Mouse (Mus musculus) fat pad, adult 2 months (tissue): Measurements from ENCODE around the gene Pla2g2c.

Source experiments
- DNase-seq: peaks from one replicate; pipeline ENCODE4 v3.0.0-alpha.2; 2011; ENCODE audit warnings: low read depth, low spot score; ENCODE audit errors: extremely low read depth

Pla2g2c gene

DNA sequence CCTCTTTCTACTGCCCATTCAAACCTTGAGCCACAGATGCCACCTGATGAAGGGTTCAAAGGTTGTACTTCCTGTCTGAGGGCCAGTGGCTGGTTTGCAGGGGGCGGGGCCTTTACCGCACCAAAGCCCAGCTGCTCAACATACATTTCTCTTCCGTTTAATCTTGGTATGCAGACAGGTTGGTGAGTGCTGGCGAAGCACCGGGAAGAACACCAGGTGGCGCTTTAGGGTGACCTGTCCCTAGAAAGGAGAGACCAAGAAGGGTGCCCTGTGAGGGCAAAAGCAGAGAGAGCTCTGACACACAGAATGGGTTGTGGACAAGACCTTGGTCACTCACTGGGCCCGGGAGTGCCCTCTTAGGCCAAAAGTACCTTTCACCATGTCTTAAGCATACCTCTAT lies 16.0 kb upstream of the Pla2g2c start:
- no peak for DNase-seq

- no peak for DNase-seq
Observed at GRCm38 (mm10) chr4:138709246-138709645, 15.3 kb upstream of the Pla2g2c start.

DNA sequence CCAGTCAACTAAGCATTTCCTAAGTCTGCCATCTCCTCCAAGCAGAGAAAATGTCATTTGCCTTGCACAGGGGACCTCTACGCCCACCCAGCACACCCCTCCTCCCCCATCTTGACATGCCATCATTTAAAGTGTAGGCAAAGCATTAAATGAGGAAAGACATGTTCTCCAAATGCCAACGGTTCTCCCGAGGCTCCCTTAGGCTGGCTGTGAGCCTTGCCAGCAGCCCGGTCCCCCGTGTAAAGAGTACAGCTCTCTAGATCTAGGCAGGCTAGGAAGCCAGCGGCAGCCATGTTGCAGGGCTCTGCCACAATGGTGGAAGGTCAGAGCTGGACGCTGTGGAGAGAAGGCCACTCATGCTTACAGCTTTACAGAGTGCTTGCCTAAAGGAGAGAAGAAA lies 14.6 kb upstream of the Pla2g2c start:
- no peak for DNase-seq

GRCm38 (mm10) chr4:138710633-138711032 lies 14.0 kb upstream of the Pla2g2c start:
- DNase-seq, result no peak

DNA sequence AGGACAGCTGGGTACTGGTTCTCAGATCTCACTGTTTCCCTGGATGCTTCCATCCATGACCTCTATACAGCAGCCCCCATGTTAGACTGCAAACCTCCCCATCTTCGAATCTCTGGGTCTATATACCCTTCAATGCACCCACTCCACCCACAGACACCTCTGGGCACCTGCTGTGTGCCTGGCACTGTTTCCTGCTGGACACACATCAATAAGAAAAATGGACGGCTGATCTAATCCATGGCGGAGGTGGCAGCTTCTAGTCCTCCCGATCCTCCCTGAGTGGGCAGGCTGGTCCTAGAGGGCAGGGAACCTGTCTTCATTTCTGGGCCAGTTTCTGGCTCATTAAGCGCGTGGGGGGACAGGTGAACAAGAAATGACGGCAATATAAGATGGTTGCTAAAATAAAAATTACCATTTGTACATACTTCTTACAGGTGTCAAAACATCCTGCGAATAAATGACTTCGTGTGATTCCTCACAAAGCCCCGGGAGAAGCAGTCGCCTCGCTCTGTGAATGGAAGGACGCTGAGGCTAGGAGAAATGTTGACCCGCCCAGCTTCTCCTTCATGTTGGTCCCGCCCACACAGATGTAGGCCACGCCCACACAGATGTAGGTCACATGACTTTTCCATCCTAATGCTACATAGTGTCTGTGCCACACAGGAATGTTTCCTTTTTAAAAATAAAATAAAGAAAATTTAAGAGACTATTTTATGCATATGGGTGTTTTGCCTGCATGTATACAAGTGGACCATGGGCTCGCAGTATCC lies 13.4 kb upstream of the Pla2g2c start:
- DNase-seq, result no peak

GRCm38 (mm10) chr4:138712096-138712495 lies 12.5 kb upstream of the Pla2g2c start:
- DNase-seq, result no peak

- DNase-seq, result no peak
Observed at GRCm38 (mm10) chr4:138712621-138713020, 12.0 kb upstream of the Pla2g2c start.

GRCm38 (mm10) chr4:138714186-138714585 lies 10.4 kb upstream of the Pla2g2c start:
- no peak for DNase-seq

DNA sequence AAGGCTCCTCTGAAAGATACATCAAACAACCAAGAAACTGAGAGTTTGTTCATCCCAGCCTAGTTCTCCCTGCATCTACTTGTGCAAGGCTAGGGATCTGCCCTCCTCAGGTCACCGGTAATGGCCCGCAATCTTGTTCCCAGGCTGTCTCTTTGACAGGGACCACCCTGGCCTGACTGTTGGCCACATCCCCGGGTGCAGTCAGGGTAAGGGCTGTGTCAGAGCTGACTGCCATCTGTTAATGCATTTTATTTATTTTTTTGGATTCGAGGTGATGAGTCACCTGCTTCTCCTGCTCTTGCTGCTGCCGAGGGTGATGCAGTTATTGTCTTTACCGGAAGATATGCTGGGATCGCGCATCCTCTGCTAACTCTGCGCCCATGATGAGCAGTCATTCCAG lies 7.9 kb upstream of the Pla2g2c start:
- no peak for DNase-seq

GRCm38 (mm10) chr4:138718586-138719263 lies 5.9 kb upstream of the Pla2g2c start:
- no peak for DNase-seq

- DNase-seq, result no peak
Observed at GRCm38 (mm10) chr4:138719264-138719596, 5.4 kb upstream of the Pla2g2c start.

- DNase-seq, result peak; percentile 3
Observed at GRCm38 (mm10) chr4:138723493-138724281, 905 bp upstream of the Pla2g2c start.

DNA sequence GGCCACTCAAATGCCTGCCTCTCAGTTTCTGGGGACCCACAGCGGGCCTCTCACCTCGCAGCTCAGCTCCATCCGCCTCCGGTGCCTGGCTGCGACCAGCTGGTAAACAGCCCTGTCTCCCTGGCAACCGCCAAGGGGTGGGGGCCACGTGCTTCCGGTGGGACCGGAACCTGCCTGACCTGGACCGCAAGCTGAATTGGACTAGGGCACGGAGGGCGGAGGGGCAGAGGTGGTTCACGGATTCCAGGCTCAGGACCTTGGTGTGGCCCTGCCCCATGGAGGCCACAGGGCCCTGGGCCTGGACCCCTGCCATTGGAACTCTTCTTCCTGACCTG lies 502 bp downstream of the Pla2g2c start:
- DNase-seq, result no peak

DNA sequence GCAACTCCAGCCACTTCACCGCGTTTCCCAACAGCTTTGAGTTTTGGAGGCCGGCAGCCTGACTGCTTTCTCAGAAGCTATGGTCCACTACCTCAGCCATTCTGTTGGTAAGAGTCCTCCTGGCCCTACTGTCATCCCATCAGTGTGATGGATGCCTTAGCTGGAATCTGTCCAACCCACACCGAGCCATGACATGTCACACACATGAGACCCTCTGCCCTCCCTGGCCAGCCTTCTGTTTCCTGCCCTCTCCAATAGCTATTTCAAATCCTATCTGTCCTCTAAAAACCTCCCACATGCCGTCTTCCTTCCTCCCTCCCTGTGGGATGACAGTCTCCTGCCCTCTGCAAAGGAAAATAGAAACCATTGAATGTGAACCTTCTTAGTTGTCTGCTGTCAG lies 1.2 kb downstream of the Pla2g2c start:
- no peak for DNase-seq

DNA sequence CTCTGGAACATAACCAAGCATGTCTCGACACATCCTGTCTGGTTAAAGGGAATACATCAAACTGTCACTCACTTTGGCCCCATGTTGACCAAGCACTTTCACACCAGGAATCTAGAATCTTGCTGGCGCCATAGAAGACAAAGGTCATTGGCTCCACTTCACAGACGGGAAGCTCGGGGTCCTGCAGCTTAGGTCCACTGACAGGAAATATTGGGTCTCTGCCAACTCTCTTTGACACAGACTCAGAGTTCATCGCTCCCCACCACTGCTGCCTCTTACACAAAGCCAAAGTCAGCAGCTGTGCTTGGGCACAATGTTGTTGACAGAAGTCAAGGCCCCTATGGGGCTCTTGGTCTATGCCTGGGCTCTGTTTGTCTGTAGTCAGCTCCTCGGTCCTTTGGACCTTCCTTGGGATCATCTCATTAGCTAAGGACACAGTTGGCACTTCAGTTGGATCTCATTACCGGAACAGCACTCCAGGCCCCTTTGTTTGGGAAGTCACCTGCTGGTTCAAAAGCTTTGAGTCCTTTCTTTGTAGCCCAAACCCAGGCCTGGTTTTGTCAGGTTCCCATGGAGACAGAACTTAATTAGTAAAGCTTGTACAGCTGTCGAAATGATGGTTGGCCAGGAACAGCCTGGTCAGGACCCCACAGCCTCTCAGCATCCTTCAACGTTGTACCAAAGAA lies 4.6 kb downstream of the Pla2g2c start:
- no peak for DNase-seq

DNA sequence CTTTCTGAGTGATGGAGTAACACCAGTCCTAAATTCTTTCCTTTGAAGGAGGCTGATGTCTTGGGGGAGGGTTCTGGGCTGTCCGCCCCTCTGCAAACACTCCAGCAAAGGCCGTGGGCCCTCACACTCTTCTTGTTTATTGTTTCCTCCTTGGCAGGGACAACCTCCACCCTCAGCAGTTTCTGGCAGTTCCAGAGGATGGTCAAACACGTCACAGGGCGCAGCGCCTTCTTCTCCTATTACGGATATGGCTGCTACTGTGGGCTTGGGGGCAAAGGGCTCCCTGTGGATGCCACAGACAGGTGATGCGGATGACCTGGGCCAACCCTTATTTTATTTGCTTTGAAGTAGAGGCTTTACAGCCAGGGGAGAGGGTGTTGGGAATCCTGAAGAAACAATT lies 9.5 kb downstream of the Pla2g2c start:
- no peak for DNase-seq

- no peak for DNase-seq
Observed at GRCm38 (mm10) chr4:138734863-138735262, 10.3 kb downstream of the Pla2g2c start.

GRCm38 (mm10) chr4:138737031-138737430 lies 12.4 kb downstream of the Pla2g2c start, which contains the start of gene Ubxn10:
Gene Ubxn10, minus strand, starts transcription at chr4:138737167.
- no peak for DNase-seq

GRCm38 (mm10) chr4:138739136-138739851 lies 14.7 kb downstream of the Pla2g2c start:
- no peak for DNase-seq

GRCm38 (mm10) chr4:138745884-138746283 lies 21.3 kb downstream of the Pla2g2c start:
- DNase-seq, result no peak

- DNase-seq, result no peak
Observed at GRCm38 (mm10) chr4:138746866-138747265, 22.3 kb downstream of the Pla2g2c start.
